Mouse (Mus musculus) brain, embryonic 14.5 days (tissue): ENCODE results near the gene Sec14l1. TPM values are rescaled to one million over a fixed set of nuclear protein-coding genes. Genes with fewer than 3 reads are reported as not detected.

Experiments
- DNase-seq: peaks from one replicate; pipeline ENCODE4 v3.0.0-alpha.2; 2011; ENCODE audit warnings: low read depth
- CTCF ChIP-seq: fragments of 200-500 bp; IDR thresholded peaks from 2 replicates; pipeline ENCODE4 v1.5.1; 2012; ENCODE audit warnings: inconsistent platforms, mild to moderate bottlenecking, moderate library complexity, borderline replicate concordance; ENCODE audit not compliant: insufficient read depth, insufficient read length; ENCODE audit errors: extremely low read depth
- POLR2A ChIP-seq: fragments of 200-500 bp; IDR thresholded peaks from 2 replicates; pipeline ENCODE4 v1.6.1; 2012; ENCODE audit warnings: mild to moderate bottlenecking, inconsistent platforms, borderline replicate concordance; ENCODE audit not compliant: poor library complexity, insufficient read depth, insufficient read length, severe bottlenecking; ENCODE audit errors: extremely low read depth
- polyA plus RNA-seq: library from polyadenylated mRNA; depleted of rRNA; stranded (reverse); fragments of >200 nt; gene quantifications from 2 replicates; pipeline ENCODE4 v1.2.3, GENCODE M21; 2012

Sec14l1 gene
- polyA plus RNA-seq, 1 experiment, result 90.5 TPM

- TF ChIP-seq POLR2A (no peak), CTCF (no peak)
- DNase-seq, result no peak
Observed at GRCm38 (mm10) chr11:117091845-117092244, 23.1 kb upstream of the Sec14l1 start.

DNA sequence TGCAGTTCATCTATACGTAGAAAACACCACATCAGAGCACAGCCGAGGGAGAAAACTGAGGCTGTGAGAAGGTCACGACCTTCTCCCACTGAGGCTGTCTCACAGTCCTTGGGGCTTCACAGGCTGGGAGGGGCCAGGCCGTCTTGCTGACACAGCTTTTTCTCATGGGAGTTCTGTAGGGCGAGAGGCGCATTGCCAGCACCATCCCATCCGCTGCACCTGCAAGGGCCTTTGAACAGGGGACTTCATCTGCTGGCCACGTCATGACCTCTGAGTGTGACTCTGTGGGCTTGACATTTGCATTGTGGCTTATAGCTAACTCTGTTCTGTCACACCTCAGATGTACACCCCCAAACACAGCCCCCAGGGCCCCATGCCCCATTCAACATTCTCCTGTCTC, 22.3 kb upstream of the Sec14l1 start:
- DNase-seq, result no peak
- TF ChIP-seq POLR2A (no peak), CTCF (no peak)

DNA sequence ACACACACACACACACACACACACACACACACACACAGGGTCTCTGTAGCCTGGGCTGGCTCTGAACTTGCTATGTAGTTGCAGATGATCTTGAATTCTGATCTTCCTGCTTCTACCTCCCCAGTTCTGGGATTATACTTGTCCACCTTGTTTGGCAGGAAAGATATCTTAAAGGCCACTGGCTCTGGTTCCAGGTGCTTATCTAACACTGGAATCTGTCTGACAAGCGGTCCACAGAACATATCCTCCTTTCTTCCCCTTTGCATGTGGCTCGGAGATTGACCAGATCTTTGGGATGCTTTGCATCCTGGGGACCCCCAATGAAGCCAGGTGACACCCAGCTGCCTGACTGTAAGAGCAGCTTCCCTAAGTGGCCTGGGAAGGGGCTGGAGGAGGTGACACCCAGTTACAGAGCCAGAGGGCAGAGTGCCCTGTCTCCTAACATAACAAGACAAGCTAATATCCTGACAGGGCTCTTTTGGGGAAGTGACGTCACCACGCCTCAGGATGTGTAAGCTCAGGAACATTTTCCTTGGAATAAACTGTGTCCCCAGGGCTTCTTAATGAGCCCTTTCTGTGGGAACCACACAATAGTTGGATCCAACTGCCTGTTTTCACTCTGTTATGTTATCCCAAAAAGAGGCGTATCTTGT, 20.9 kb upstream of the Sec14l1 start:
- no peak for DNase-seq
- TF ChIP-seq CTCF (no peak), POLR2A (no peak)

GRCm38 (mm10) chr11:117094646-117095045, 20.3 kb upstream of the Sec14l1 start:
- DNase-seq, result no peak
- TF ChIP-seq POLR2A (no peak), CTCF (no peak)

DNA sequence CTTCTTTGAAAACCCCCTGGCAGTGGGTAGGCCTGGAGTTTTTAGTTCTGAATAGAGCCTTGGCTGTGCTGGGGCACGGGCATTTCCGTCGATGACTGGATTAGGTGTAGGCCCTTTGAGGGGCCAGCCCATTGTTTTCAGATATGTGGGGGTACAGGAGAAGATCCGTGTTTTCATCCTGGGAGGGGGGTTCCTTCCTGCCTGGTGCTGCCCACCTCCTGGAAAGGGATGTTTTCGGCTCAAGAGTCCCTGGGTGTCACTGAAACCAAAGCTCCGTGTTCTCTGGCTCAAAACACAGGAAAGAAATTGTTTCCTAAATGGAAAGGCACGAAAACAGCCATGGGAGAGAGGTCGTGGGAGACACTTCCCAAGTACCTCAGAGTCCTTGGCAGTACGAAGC, 17.9 kb upstream of the Sec14l1 start:
- DNase-seq, result no peak
- TF ChIP-seq CTCF, result no peak
- no peak for TF ChIP-seq POLR2A

GRCm38 (mm10) chr11:117098155-117098554, 16.8 kb upstream of the Sec14l1 start:
- TF ChIP-seq CTCF, result no peak
- no peak for TF ChIP-seq POLR2A
- no peak for DNase-seq

DNA sequence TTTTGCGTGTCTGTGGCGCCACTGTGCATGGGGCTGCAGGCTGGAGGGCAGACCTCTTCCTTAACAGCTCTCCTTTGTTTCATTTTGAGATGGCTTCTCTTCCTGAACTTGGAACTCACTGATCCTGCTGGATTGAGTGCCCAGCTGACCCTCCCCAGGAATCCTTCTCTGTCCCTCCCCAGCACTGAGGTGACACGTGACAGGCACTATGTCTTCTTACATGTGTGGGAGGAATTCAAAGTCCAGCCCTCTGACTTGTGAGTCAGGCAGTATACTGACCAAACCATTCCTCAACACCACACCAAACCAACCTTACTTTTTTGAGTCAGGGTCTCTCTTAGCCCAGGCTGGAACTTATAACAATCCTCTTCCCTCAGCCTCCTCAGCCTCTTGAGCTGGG, 16.2 kb upstream of the Sec14l1 start:
- TF ChIP-seq CTCF (no peak), POLR2A (no peak)
- DNase-seq, result no peak

GRCm38 (mm10) chr11:117099372-117099771, 15.6 kb upstream of the Sec14l1 start:
- no peak for DNase-seq
- no peak for TF ChIP-seq CTCF
- no peak for TF ChIP-seq POLR2A

DNA sequence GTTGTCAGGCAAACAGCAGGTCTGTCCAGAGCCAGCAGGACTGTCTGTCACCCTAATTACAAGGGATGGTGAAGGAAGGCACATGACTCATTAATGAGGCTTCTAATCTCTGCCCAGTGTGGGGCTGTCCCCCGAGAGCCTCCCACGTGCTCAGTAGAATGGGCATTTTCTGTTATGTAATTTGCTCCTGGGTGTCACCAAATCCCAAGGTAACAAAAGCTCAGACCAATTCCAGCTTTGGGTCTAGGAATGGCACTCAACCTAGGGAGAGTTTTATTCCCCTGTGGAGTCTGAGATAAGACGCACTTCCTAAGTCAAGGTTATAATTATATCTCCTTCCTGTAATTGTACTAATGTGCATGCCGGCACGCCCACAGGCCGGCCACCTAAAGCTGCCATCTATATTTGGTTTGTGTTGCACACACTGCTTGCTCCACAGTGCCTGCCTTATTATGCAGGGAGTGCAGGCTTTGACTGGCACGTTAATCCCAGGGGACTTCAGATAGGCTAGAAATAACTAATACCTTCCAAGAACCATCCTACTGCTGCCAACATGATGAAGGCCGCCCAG, 13.5 kb upstream of the Sec14l1 start:
- peak; percentile 72 for DNase-seq
- TF ChIP-seq POLR2A, result no peak
- no peak for TF ChIP-seq CTCF

DNA sequence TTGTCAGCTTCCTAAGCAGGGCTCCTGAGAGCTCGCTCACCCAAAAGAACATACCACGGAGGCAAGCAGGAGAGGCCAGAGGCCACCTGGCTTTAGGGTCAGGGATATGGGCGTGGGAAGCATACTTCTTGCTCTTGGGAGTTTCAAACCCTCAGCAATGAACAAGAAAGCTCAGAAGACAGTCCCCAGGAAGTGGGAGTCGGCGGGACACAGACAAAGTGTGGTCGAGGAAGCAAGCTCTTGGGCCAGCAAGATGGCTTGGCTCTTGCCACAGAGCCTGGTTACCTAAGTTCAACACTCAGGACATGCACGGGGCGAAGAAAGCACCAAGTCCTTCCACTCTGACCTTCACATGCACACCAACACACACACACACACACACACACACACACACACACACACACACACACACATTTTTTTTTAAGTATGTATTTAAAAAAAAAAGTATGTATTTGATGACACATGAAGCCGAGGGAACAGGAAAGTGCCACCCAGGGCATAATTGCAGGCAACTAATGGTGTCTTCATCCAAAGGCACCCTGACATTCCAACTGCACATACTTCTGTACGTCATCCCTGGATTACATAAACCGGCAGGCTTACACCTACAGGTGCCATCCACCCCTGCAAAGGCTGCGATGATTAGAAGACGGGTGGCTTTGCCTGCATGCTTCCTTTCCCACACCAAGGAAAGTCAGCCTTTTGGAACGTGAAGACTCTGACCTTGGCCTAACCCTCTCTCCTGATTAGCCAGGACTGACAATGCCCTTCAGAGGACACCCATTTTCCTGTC, 12.8 kb upstream of the Sec14l1 start:
- DNase-seq, result no peak
- TF ChIP-seq POLR2A (no peak), CTCF (no peak)

DNA sequence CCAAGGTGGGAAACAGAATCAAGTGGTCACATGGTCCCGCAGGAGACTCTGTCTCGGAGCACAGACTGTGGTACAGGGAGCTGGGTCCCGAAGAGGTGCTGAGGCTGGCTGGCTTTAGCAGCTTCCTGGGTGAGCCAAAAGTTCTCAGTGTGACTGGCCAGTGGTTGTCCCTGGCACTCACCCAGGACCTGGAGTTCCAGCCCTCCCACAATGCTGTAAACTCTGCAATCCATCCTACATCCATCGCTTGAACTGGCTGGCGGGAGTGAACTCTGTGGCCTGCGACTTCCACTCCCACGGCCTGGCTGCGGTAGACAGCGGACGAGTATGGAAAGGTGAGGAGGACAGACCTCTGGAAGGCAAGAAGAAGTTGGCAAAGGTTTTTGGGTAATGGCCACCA, 11.4 kb upstream of the Sec14l1 start:
- TF ChIP-seq CTCF (no peak), POLR2A (no peak)
- no peak for DNase-seq
